Mouse (Mus musculus): ENCODE data around the gene Lpin1.

DNA sequence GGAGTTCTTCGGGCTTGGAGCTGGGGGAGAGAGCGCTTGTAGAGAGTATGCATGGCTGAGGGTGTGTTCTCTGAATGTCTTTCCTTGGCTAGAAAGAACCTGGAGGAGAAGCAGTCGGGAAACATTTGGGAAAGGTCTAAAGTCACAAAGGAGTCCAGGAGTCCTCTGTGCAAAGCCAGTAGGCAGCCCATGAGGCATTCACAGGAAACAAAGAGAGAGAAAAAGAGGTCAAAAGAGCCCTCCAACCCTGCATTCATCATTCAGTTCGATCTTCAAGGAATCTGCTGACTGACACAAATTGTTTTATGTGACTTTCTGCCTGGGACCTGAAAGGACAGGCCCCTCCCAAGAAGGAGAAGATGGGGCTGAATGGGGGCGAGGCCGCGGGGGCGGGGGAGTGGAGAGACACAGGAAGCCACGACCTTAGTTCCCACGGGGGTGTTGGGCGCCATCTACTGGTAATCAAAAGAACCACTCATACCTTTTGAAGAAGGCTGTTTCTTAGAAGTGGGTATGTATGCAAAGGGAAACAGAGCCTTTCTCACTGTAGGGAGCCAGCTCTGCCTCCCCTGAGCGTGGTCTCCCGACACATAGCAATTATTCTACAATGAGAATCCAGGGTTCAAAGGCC is 101.5 kb downstream of the Lpin1 start:
- TF ChIP-seq CTCF (IDR thresholded peaks at IDR 0.05; ENCODE audit: low read depth, low read length): peak; percentile 96
- no peak for TF ChIP-seq POLR2A (IDR thresholded peaks at IDR 0.05; ENCODE audit: borderline replicate concordance, low read depth, low read length)
